Mouse (Mus musculus): ENCODE data around the gene Rftn1.
A peak's percentile ranks its signal among the peaks of the same experiment; 100 is the strongest.

The Rftn1 gene

GRCm38 (mm10) chr17:49979761-49980285 lies 210.7 kb downstream of the Rftn1 start:
- DNase-seq = no peak

DNA sequence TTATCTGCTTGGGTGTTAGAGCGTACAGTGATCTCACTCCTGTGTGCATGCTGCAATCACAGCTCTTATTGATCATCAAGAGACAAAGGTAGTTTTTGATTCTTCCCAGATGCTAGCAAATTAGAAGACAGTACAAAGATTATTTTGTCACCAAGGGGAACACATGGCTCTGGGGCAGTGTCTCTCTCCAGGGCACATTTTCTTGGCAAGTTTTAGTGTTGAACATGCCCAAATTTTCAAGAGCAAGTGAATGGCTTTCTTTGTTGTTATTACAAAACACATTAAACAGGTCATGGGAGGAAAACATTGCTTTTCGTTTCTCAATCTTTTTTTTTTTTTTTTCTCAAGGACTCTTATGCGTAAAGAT lies 213.1 kb downstream of the Rftn1 start:
- no peak for DNase-seq

DNA sequence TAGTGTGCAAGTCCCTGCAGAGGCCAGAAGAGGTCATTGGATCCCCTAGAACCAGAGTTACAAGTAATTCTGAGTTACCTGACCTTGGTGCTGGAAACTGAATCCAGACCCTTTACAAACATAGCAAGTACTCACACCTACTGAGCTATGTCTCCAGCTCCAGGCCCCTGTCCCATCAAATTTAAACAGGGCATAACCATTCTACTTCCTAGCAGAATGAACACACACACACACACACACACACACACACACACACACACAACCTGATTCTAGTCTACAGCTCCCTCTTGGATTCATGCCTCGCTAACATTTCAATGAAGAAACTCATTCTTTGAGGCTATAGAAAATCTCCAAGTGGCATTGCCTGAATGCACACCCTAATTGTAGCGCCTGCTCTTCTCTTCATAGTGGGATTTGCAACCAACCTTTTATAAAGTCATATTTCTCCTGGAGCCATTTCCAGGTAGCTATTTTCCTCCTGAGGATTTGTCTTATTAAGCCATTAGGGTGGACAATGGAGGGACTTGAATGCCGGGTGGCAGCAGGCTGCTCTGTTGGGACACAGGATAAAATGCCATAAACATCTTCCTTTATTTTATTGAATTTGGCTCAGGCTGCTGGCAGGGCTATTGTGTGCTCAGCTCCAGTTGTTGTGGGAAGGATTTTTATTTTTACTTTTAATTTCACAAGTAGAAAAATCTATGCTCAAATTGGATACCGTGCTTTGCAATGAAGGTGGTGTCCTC lies 213.6 kb downstream of the Rftn1 start:
- DNase-seq = no peak

DNA sequence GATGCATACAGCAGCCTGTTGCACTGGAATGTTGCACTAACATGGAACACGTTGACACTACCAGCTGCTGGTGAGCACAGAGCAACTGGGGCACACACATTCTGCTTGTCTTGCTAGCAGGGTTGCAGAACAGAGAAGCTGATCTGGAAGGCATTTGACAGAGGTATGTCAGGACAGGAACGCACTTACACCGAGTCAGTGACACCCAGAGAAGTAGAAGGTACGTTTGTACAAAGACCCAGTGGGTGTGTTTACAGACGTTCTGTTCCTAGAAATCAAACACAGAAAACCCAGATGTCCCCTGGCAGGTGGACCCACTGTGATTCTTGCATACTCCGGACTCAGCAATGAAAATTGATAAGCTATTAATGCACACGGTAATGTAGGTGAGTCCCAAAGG lies 215.0 kb downstream of the Rftn1 start:
- DNase-seq = no peak

- no peak for DNase-seq
Observed at GRCm38 (mm10) chr17:49974996-49975395, 215.5 kb downstream of the Rftn1 start.

GRCm38 (mm10) chr17:49972164-49972563 lies 218.3 kb downstream of the Rftn1 start:
- DNase-seq = no peak

DNA sequence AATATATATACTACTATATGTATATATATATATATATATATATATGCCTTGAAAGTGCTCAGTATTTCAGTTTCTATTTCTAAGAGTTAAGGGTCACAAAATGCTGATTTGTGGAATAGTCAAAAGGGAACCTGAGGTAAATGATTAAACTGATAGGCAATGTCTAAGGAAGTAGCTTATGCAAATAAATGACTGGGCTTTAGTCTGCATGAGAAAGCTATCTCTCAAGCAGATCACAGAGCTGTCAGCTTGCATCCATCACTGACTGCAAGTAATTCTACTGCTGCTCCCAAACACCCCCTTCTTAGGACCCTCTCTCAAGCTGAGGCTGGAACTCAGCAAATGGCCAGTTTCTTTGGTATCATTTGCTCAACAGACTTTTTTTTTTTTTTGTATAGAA lies 219.4 kb downstream of the Rftn1 start:
- DNase-seq = no peak

DNA sequence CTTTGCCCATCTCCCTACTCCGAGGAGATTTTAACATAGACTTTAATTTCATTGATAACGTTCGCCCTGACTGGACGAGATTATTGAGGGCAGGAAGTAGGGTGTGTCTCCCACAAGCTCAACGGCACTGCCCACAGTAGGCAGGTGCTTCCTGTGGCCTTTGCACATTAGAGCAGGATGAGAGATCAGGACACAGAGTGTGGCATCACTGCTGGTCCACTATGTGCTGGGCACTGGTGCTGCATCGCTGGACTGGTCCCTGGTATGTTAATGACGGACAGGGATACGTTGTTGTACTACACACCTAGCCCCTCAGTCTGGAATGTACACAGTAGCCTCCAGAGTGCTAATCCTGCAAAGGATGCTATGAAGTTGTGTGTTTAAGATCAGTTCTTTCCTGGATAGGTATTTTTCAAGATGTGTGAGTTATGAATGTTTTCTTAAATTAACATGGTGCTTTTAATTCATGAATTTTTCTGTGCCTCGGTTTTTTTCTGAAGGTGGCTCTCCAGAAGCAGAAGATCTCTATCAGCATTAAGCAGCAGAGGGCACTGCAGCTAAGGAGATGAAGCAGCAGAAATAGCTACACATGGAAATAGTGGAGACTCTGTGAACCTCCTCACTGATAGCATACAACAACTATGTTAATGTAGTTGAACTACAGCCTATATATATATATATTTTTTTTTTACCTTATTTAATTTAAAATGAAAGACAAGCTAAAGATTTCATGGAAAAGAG lies 221.8 kb downstream of the Rftn1 start:
- peak; percentile 27 to 64 for DNase-seq

DNA sequence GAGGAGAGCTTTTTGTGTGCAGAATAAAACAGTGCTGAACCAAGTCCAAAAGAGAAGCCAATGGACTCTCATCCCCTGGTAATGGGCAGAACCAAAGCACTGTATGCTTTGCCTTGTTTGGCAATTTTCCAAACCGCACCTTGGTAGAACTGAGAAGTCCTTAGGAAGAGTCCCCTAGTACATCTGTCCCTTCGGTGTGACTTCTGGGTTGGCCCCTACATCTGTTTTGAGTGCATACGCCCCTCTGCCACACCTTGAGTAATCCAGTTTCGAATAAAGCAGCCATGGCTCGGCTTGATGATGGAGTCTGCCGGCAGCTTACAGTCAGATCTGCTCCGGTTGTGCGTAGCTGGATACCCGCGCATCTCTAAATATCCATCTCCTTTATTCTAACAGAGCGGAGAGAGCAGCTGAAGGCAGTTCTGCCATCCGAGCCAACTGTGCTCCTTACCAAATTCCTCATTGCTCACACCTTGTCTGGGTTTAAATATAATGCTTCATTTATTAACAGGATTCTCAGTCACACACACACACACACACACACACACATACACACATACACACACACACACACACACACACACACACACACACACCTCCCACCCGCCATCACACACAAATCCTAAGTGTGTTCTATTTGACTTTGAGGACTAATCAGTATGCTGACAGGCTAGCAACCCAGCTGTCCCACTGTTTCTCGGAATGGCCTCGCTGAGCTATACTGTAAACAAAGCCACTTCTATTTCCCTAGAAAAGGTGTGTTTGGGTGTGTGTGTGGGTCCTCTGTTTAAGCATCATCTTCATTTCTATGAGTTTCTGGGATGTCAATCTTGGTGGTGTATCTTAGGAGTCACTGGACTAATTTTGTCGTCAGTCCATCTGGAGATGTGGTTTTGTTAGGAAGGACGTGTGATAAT lies 224.4 kb downstream of the Rftn1 start:
- no peak for DNase-seq

DNA sequence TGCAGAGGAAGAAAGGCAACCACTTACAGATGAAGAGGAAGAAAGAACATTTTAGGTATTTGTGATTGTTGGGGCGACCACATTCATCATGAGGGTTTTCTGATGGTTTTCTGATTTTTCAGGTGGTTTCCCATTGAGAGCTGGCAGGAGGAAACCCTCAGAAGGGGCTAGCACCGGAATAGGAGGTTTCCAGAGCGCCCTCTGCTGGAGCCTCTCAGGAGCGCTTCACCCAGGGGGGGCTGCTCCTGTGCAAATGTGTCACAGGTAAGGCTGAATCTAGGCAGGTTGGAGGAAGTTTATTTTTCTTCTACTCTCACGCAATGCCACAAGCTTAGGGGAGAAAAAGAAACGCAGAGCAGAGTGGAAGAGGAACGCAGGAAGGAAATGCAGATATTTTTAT lies 225.4 kb downstream of the Rftn1 start:
- no peak for DNase-seq

GRCm38 (mm10) chr17:49964471-49964870 lies 226.0 kb downstream of the Rftn1 start:
- DNase-seq = no peak

DNA sequence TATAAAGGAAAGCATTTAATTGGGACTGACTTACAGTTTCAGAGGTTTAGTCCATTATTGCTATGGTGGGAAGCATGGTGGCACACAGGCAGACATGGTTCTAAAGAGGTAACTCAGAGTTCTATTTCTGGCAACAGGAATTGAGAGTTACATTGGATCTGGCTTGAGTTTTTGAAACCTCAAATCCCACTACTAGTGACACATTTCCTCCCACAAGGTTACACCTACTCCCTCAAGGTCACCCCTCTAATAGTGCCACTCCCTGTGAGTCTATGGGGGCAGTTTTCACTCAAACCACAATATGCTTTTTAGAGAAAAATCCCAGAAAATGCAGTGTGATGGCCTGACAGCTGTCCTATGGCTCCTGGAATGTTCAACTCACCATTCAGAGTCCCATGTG lies 231.5 kb downstream of the Rftn1 start:
- DNase-seq = no peak

DNA sequence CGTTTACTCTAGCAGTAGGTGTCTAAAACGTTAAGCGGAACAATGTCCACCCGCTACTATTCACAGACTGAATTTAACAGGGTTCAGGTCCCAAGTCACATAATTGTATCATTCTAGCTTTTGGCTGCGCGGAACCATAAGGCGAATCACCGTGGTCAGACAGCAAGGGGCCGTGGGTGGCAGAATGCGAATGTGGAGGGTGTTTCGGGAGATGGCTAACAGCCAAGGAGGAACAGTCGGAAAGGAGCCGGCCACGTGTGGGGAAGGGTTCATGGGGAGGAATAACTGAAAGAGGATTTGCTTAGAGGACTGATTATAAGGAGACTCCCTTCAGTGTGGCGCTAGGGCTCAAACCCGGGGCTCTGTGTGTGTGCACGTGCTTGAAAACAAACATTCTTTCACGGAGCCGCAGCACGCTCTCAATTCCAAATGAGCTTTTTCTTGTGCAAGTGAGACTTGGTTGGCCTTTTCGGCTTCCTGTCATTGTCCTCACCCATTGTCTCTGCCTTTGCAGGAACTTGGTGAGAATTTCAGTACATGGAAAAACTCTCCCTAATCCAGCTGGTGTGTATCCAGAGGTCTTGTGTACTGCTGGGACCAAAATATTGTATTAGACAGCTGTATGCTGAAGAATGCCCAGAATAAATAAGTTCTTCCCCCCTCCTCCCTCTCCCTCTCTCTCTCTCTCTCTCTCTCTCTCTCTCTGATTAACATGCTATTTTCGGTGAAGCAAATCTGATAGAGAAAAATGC lies 238.4 kb downstream of the Rftn1 start:
- DNase-seq = peak in 1 of 2 experiments; percentile 11

- DNase-seq = peak in 1 of 2 experiments; percentile 80
Observed at GRCm38 (mm10) chr17:49951491-49951855, 239.0 kb downstream of the Rftn1 start.

DNA sequence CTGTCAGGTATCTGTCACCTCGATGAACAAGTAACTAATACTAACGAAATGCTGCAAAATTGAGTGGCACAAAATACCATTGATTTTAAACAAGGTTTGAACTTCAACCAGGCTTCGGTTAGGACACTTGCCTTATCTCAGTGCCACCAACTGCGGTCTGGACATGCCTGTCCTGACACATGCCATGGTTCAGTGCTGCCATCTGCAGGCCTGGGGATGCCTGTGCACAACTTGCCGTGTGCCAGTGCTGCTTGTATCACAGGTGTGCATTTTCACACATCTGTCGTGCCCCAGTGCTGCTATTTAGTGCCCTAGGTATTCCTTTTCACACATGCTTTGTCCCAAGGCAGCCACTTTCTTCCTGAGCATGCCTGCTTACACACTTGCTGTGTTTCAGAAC lies 247.8 kb downstream of the Rftn1 start:
- no peak for DNase-seq
